Mouse (Mus musculus) stomach, postnatal 0 days (tissue): ENCODE results near the gene Rnf43. TPM values are rescaled to one million over a fixed set of nuclear protein-coding genes. Genes with fewer than 3 reads are reported as not detected.

ENCODE experiments used
- ATAC-seq: fragments of 200-750 bp; cut with Nextera tagmentation; 2 replicates; pipeline ENCODE4 v1.8.0; 2017; ENCODE audit not compliant: low FRiP score, low TSS enrichment
- DNase-seq: peaks from one replicate; pipeline ENCODE4 v3.0.0-alpha.2; 2016; ENCODE audit warnings: low spot score
- H3K27ac ChIP-seq: fragments of 300-500 bp; sonication (generic); replicated peaks from 2 replicates; pipeline ENCODE4 v1.5.1; 2014; ENCODE audit warnings: mild to moderate bottlenecking, control low read depth
- H3K27me3 ChIP-seq: fragments of 300-500 bp; sonication (generic); 2 replicates; pipeline ENCODE4 v1.6.1; 2014; ENCODE audit warnings: low read length; ENCODE audit not compliant: control insufficient read depth, insufficient read depth
- H3K36me3 ChIP-seq: fragments of 300-500 bp; sonication (generic); 2 replicates; pipeline ENCODE4 v1.6.1; 2014; ENCODE audit warnings: low read length, mixed read lengths; ENCODE audit not compliant: control insufficient read depth, insufficient read depth
- H3K4me1 ChIP-seq: fragments of 300-500 bp; sonication (generic); replicated peaks from 2 replicates; pipeline ENCODE4 v1.6.1; 2014; ENCODE audit warnings: antibody characterized with exemption; ENCODE audit not compliant: control insufficient read depth, insufficient read depth
- H3K4me2 ChIP-seq: fragments of 300-500 bp; sonication (generic); replicated peaks from 2 replicates; pipeline ENCODE4 v1.6.1; 2014; ENCODE audit warnings: low read depth, mild to moderate bottlenecking, control low read depth, moderate library complexity
- H3K4me3 ChIP-seq: fragments of 300-500 bp; sonication (generic); 2 replicates; pipeline ENCODE4 v1.5.1; 2014; ENCODE audit warnings: low read depth, low read length, control low read depth
- H3K9ac ChIP-seq: fragments of 300-500 bp; sonication (generic); 2 replicates; pipeline ENCODE4 v1.6.1; 2014; ENCODE audit warnings: mild to moderate bottlenecking, low read length, control low read depth, mixed read lengths
- H3K9me3 ChIP-seq: fragments of 300-500 bp; sonication (generic); 2 replicates; pipeline ENCODE4 v1.6.1; 2016; ENCODE audit warnings: low read length; ENCODE audit not compliant: control insufficient read depth
- CTCF ChIP-seq: IDR thresholded peaks from 2 replicates; pipeline ENCODE4 v1.5.1; 2016; ENCODE audit warnings: antibody characterized with exemption, low read depth, mild to moderate bottlenecking, moderate library complexity
- EP300 ChIP-seq: optimal IDR thresholded peaks from 2 replicates; pipeline ENCODE3; 2016; ENCODE audit warnings: antibody characterized with exemption
- WGBS: fragments of 180-500 bp; shearing (Covaris S2); extraction: QIAGEN DNeasy Blood & Tissue Kit; methylation state at CpG from one replicate; pipeline ENCODE4 v1.1.7; 2014; 5-methylcytosine and 5-hydroxymethylcytosine counted together
- polyA plus RNA-seq: library from polyadenylated mRNA; unstranded; fragments of >200 nt; fragmentation: Nextera tagmentation; extraction: Ambion mirVana; gene quantifications from 2 replicates; pipeline ENCODE4 v1.2.1, GENCODE M21; 2015

Gene Rnf43
- polyA plus RNA-seq, 1 experiment from 2014 or later, result 6.6 TPM

- ATAC-seq (no peak), DNase-seq (no peak)
- Histone ChIP-seq H3K36me3 (0 out of 2 replicates have a peak, but pooled peaks cover under 1% of the 10 kb centered on the region), H3K27me3 (no peaks in the 10 kb centered on the region), H3K9ac (no peak overlapping the region), H3K9me3 (no peaks in the 10 kb centered on the region), H3K4me2 (no peak overlapping the region), H3K27ac (no peak overlapping the region), H3K4me1 (no peaks in the 10 kb centered on the region), H3K4me3 (no peak overlapping the region)
- WGBS, result 76% methylated on average over 11 of the region's 11 CpGs
- TF ChIP-seq EP300 (no peak), CTCF (no peak)
These were observed 87.5 kb downstream of the Rnf43 start for GRCm38 (mm10) chr11:87750043-87750421.

GRCm38 (mm10) chr11:87750521-87750920, 88.0 kb downstream of the Rnf43 start:
- Histone ChIP-seq H3K36me3 (no peaks in the 10 kb centered on the region), H3K4me3 (no peak overlapping the region), H3K9me3 (no peaks in the 10 kb centered on the region), H3K4me1 (no peaks in the 10 kb centered on the region), H3K27me3 (no peaks in the 10 kb centered on the region), H3K27ac (no peak overlapping the region), H3K9ac (no peak overlapping the region), H3K4me2 (no peak overlapping the region)
- ATAC-seq (no peak), DNase-seq (no peak)
- TF ChIP-seq EP300, result no peak
- TF ChIP-seq CTCF, result no peak
- WGBS, result 65% methylated on average over 3 of the region's 3 CpGs

GRCm38 (mm10) chr11:87751031-87751430, 88.5 kb downstream of the Rnf43 start:
- Histone ChIP-seq H3K4me3 (no peak overlapping the region), H3K9ac (no peak overlapping the region), H3K9me3 (no peaks in the 10 kb centered on the region), H3K27me3 (no peaks in the 10 kb centered on the region), H3K4me1 (no peaks in the 10 kb centered on the region), H3K36me3 (no peaks in the 10 kb centered on the region), H3K27ac (no peak overlapping the region; the same call in 1 of the 2 replicates), H3K4me2 (no peak overlapping the region)
- no peak for TF ChIP-seq CTCF
- no peak for TF ChIP-seq EP300
- no peak for ATAC-seq
- WGBS, result 78% methylated on average over 8 of the region's 8 CpGs
- DNase-seq, result no peak

- H3K4me3 ChIP-seq, result no peak overlapping the region
- no peak overlapping the region for H3K4me2 ChIP-seq
- 63% methylated on average over 4 of the region's 4 CpGs for WGBS
- no peaks in the 10 kb centered on the region for H3K9me3 ChIP-seq
- no peaks in the 10 kb centered on the region for H3K4me1 ChIP-seq
- TF ChIP-seq EP300 (no peak), CTCF (no peak)
- no peak for ATAC-seq
- no peaks in the 10 kb centered on the region for H3K27me3 ChIP-seq
- H3K36me3 ChIP-seq, result no peaks in the 10 kb centered on the region
- no peak for DNase-seq
- H3K9ac ChIP-seq, result no peak overlapping the region
- no peak overlapping the region; the same call in 1 of the 2 replicates for H3K27ac ChIP-seq
These were observed 89.0 kb downstream of the Rnf43 start for GRCm38 (mm10) chr11:87751491-87751966.

GRCm38 (mm10) chr11:87752307-87752706, 89.8 kb downstream of the Rnf43 start:
- Histone ChIP-seq H3K36me3 (no peaks in the 10 kb centered on the region), H3K27me3 (no peaks in the 10 kb centered on the region), H3K27ac (no peak overlapping the region), H3K9me3 (no peaks in the 10 kb centered on the region), H3K4me2 (no peak overlapping the region), H3K4me3 (no peak overlapping the region), H3K9ac (no peak overlapping the region), H3K4me1 (no peaks in the 10 kb centered on the region)
- no peak for ATAC-seq
- 86% methylated on average over 1 of the region's 1 CpGs for WGBS
- no peak for TF ChIP-seq EP300
- no peak for DNase-seq

GRCm38 (mm10) chr11:87753255-87753654, 90.7 kb downstream of the Rnf43 start:
- ATAC-seq, result no peak
- H3K4me3 ChIP-seq, result no peak overlapping the region

More at GRCm38 (mm10) chr11:87753255-87753654, 90.7 kb downstream of the Rnf43 start:
- Histone ChIP-seq H3K4me1 (no peaks in the 10 kb centered on the region), H3K9me3 (no peaks in the 10 kb centered on the region), H3K27me3 (no peaks in the 10 kb centered on the region), H3K4me2 (no peak overlapping the region), H3K27ac (no peak overlapping the region), H3K9ac (no peak overlapping the region), H3K36me3 (no peaks in the 10 kb centered on the region)
- DNase-seq, result no peak
- TF ChIP-seq CTCF (no peak), EP300 (no peak)
- WGBS, result 79% methylated on average over 8 of the region's 8 CpGs
